Mouse (Mus musculus) lung, postnatal 36 days (tissue): ENCODE measurements around the gene Hap1.
"Not testable (repeated sequence)": the region's sequence is repeated elsewhere in the genome, so short reads cannot be mapped to it uniquely, and the experiment has no call there.

Experiments
- DNase-seq: peaks from one replicate; pipeline ENCODE4 v3.0.0; 2022; ENCODE audit warnings: mixed read lengths

Hap1 gene

DNA sequence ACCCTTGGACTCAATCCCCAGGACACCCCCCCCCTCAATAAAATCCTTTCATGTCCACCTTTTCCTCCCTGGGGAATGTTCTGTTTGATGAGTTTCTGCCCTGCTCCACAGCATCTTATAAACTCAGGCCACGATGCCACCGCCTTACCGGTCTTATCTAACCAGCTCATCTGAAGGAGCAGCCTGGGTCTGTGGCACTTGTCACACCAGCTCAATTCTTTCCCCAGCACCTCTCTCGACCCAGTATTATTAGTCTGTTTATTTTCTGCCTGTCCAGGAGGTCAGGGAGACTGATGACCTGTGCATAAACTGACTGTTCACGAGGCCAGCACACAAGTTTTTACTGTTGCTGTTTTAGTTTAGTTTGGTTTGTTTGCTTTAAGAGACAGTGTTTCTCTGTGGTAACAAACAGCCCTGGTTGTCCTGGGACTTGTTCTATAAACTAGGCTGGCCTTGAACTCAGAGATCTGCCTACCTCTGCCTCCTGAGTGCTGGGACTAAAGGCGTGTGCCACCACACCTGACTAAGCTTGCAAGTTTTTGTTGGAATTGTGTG lies 38.0 kb downstream of the Hap1 start:
- DNase-seq = no peak

- no peak for DNase-seq
Observed at GRCm38 (mm10) chr11:100315439-100315838, 40.5 kb downstream of the Hap1 start.

DNA sequence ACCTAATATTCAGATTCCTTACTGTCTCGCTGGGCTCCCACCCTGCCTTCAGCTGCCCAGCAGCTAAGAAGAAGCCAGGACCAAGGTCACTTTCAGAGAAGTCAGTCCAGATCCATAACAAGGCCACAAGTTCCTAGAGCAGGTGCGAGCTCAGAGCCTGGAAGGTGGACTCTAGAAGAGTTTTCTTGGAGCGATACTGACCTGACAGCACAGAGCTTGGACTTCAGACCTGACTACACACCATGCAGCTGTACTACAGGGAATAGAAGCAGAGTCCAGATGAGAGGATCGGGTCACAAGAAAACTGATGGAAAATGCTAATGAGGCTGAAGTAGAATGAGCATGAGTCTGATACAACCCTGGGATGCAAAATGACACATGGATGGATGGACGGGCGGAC lies 42.5 kb downstream of the Hap1 start:
- DNase-seq = no peak

- peak; percentile 81 for DNase-seq
Observed at GRCm38 (mm10) chr11:100312096-100312679, 43.7 kb downstream of the Hap1 start.

DNA sequence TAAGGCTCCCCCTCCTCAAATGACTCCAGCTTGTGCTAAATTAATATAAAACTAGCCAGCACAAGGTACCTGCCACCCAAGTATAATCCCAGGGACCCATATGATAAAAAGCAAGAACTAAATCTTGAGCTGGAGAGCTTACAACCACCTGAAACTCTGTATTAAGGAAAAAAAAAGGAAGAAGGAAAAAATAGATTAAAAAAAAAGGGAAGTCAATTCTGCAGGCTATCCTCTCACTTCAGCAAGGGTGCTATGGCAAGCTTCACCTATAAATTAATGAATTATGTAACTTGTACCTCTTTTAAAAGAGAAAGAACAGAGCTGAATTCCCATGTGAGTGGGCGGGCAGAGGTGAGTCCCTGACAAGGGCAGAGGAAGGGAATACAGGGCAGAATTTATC lies 44.3 kb downstream of the Hap1 start:
- no peak for DNase-seq

GRCm38 (mm10) chr11:100308672-100309071 lies 47.3 kb downstream of the Hap1 start:
- DNase-seq = not testable (repeated sequence)

DNA sequence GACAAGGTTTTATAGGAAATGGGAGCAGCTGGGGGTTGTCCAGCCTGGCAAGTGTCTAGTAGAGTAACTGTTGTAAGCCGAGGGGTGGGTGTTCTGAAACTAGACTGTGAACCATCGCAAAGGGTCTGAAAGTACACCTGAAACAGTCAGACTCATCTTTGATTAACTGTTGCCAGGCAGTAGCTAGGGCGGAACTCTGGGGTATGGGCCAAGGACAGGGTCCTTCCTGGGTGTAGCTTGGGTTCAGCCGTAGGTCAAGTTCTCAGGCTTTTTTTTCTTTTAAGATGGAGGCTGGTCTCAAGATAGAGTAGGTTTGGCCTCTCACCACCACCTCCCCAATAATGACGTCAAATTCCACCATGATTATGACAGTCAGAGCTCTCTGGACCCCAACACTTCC lies 48.0 kb downstream of the Hap1 start:
- DNase-seq = no peak

DNA sequence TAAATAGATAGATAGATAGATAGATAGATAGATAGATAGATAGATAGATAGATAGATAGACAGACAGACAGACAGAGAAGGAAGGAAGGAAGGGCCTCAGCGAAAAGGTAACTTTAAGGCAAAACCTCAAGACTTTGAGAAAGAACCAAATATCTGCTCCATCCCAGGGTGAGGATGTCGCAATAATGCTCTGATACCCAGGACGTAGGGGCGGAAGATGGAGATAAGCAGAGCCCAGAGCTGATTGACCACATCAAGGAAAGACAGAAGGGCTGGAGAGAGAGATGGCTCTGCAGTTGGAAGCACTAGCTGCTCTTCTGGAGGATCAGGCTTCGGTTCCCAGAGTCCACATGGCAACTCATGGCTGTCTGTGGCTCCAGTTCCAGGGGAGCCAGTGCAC lies 54.6 kb downstream of the Hap1 start:
- no peak for DNase-seq

- peak; percentile 74 for DNase-seq
Observed at GRCm38 (mm10) chr11:100300293-100300692, 55.6 kb downstream of the Hap1 start.

- DNase-seq = peak; percentile 91
Observed at GRCm38 (mm10) chr11:100298274-100299036, 57.5 kb downstream of the Hap1 start.

- DNase-seq = no peak
Observed at GRCm38 (mm10) chr11:100297801-100298200, 58.1 kb downstream of the Hap1 start.
